Mouse (Mus musculus) hindbrain, embryonic 12.5 days (tissue): ENCODE measurements around the gene BC048403. TPM values are rescaled to one million over a fixed set of nuclear protein-coding genes. Genes with fewer than 3 reads are reported as not detected.

Experiments used
- ATAC-seq: fragments of 200-750 bp; cut with Nextera tagmentation; 2 replicates; pipeline ENCODE4 v1.8.0; 2017; ENCODE audit warnings: moderate TSS enrichment; ENCODE audit not compliant: low FRiP score
- H3K27ac ChIP-seq: fragments of 300-500 bp; sonication (generic); 2 replicates; pipeline ENCODE4 v1.5.1; 2016; ENCODE audit warnings: mild to moderate bottlenecking
- H3K27me3 ChIP-seq: fragments of 300-500 bp; sonication (generic); 2 replicates; pipeline ENCODE4 v1.6.1; 2016; ENCODE audit warnings: mild to moderate bottlenecking
- H3K36me3 ChIP-seq: fragments of 300-500 bp; sonication (generic); 2 replicates; pipeline ENCODE4 v1.6.1; 2016; ENCODE audit warnings: mild to moderate bottlenecking
- H3K4me1 ChIP-seq: fragments of 300-500 bp; sonication (generic); 2 replicates; pipeline ENCODE4 v1.6.1; 2016
- H3K4me2 ChIP-seq: fragments of 300-500 bp; sonication (generic); replicated peaks from 2 replicates; pipeline ENCODE4 v1.6.1; 2016; ENCODE audit warnings: mild to moderate bottlenecking
- H3K4me3 ChIP-seq: fragments of 300-500 bp; sonication (generic); 2 replicates; pipeline ENCODE4 v1.5.1; 2016; ENCODE audit warnings: mild to moderate bottlenecking
- H3K9ac ChIP-seq: fragments of 300-500 bp; sonication (generic); 2 replicates; pipeline ENCODE4 v1.6.1; 2016; ENCODE audit warnings: mild to moderate bottlenecking, moderate library complexity
- H3K9me3 ChIP-seq: fragments of 300-500 bp; sonication (generic); replicated peaks from 2 replicates; pipeline ENCODE4 v1.6.1; 2016; ENCODE audit warnings: mild to moderate bottlenecking
- WGBS: fragments of 180-500 bp; shearing (Covaris S2); methylation state at CpG from one replicate; pipeline ENCODE4 v1.1.7; 2016; 5-methylcytosine and 5-hydroxymethylcytosine counted together
- polyA plus RNA-seq: library from polyadenylated mRNA; unstranded; fragments of >200 nt; fragmentation: Nextera tagmentation; extraction: Ambion mirVana; gene quantifications from 2 replicates; pipeline ENCODE4 v1.2.1, GENCODE M21; 2016

Gene BC048403
- polyA plus RNA-seq, 1 experiment from 2014 or later = 2.4 TPM

DNA sequence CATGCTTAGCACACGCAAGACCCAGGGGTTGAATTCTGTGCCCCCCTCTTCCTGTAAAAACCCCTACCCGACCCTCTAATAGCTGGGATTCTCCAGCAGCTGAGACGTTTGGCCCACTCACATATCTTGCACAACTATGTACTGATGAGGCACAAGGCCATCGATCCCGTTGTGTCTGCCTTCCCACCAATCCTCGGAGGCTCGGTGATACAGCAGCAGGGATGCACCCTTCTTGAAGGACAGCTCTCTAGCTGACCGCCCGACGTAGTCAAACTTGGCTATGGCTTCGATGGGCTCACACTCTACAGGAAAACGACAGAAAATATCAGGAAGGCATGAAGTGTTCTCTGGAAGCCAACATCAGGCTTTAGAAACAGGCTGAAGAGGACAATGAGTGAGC is 54.7 kb downstream of the BC048403 start:
- no peak overlapping the region for H3K4me3 ChIP-seq
- H3K27me3 ChIP-seq = no peaks in the 10 kb centered on the region
- ATAC-seq = no peak
- H3K36me3 ChIP-seq = peaks cover 33% of the 10 kb centered on the region
- H3K27ac ChIP-seq = no peak overlapping the region
- H3K4me1 ChIP-seq = peaks cover 9% of the 10 kb centered on the region
- no peak overlapping the region for H3K9ac ChIP-seq
- H3K4me2 ChIP-seq = no peak overlapping the region
- 93% methylated on average over 12 of the region's 12 CpGs for WGBS
- H3K9me3 ChIP-seq = no peaks in the 10 kb centered on the region

- Histone ChIP-seq H3K27ac (no peak overlapping the region), H3K36me3 (peaks cover 49% of the 10 kb centered on the region)
Observed at GRCm38 (mm10) chr10:121796027-121796802, 56.5 kb downstream of the BC048403 start.

GRCm38 (mm10) chr10:121800041-121800440 is 60.3 kb downstream of the BC048403 start:
- ATAC-seq = no peak
- WGBS = 94% methylated on average over 13 of the region's 13 CpGs
- H3K9me3 ChIP-seq = no peaks in the 10 kb centered on the region
- no peak overlapping the region for H3K27ac ChIP-seq
- H3K4me3 ChIP-seq = no peak overlapping the region
- H3K4me1 ChIP-seq = no peaks in the 10 kb centered on the region
- no peak overlapping the region for H3K9ac ChIP-seq
- peaks cover 55% of the 10 kb centered on the region for H3K36me3 ChIP-seq
- no peaks in the 10 kb centered on the region for H3K27me3 ChIP-seq
- no peak overlapping the region for H3K4me2 ChIP-seq

More at GRCm38 (mm10) chr10:121796027-121796802, 56.5 kb downstream of the BC048403 start:
- Histone ChIP-seq H3K4me2 (no peak overlapping the region), H3K9ac (no peak overlapping the region), H3K9me3 (no peaks in the 10 kb centered on the region), H3K4me1 (no peaks in the 10 kb centered on the region), H3K4me3 (no peak overlapping the region), H3K27me3 (no peaks in the 10 kb centered on the region)
- 83% methylated on average over 8 of the region's 8 CpGs for WGBS
- no peak for ATAC-seq

Other genes starting within 250 kb of the BC048403 start
- 35.2 and 35.8 TPM in 2 replicates for gene Tbk1, start 153.2 kb upstream of the BC048403 start, polyA plus RNA-seq
- gene Xpot, start 113.6 kb upstream of the BC048403 start, polyA plus RNA-seq = 50.6 and 54.4 TPM in 2 replicates
- 0.09 and 0.18 TPM in 2 replicates for gene D930020B18Rik, start 98.3 kb upstream of the BC048403 start, polyA plus RNA-seq